Mouse (Mus musculus): ENCODE measurements around the gene Med13l. TPM values are rescaled to one million over a fixed set of nuclear protein-coding genes. Genes with fewer than 3 reads are reported as not detected.

Med13l gene
- polyA plus RNA-seq, 1 experiment from 2014 or later = 16.6 TPM

DNA sequence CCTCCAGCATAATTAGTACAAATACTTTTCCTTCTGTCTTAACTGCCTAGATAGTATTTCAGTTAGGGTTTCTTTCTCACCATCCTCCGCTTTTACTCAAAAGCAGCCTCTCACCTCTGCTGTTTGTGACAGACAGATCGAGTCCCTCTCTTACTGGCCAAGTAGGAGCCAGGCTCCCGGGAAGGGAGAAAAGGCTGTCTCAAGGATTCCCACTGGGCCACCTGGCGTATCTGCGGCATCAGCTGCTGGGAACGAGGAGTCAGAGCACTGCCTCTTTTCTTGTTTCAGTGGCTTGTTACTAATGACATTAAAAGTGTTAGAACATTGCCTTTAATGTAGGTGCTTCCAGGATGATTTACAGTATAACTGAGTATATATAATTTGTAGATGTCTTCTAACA lies 164.9 kb downstream of the Med13l start:
- no peak for DNase-seq (ENCODE audit: low spot score)

DNA sequence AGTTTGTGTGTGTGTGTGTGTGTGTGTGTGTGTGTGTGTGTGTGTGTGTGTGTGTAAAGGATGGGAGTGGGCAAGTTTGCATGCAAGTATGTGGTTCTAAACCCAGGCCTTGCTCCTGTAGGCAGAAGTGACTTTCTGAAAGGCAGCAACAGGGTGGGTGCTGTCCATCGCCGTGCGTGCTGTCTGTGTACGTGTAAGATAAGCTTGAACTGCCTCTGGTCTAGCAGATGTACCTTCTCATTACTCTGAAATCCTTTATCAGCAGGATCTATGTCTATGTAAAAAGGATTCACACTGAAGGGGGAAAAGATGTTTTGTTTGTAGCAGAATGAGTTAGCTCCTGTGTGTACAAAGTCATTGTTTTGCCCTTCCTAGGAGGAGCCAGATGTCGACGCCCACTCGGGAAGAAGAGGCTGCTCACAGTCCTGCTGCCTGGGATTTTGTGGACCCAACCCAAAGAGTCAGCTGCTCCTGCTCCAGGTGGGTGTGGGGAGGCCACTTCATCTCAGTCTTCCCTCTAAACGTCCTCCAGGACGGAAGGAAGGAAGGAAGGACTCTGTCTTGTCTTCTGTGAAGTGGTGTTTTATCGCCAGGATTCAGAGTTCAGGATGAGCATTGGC lies 165.5 kb downstream of the Med13l start:
- no peak for DNase-seq (ENCODE audit: low spot score)

GRCm38 (mm10) chr5:118727336-118727735 lies 166.9 kb downstream of the Med13l start:
- no peak for DNase-seq (ENCODE audit: low spot score)

GRCm38 (mm10) chr5:118732221-118732620 lies 171.7 kb downstream of the Med13l start:
- no peak for DNase-seq (ENCODE audit: low spot score)

DNA sequence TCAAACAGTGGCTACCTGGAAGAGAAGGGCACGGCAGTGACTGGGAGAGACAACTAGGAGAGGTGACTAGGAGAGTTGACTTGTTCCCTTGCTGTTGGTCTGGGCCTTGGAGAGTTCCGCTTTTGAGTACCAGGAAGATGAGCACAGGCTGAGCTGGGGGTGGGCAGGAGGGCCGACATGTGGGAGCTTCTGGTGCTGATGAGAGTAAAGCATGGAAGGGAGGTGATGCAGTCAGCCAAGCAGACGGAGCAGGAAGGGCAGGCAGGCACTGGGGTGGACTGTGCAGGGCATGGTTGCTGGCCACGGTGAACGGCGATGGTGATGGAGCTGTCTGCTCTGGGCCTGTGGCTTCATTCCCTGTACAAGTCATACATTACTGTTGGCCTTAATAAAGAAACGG lies 172.2 kb downstream of the Med13l start:
- DNase-seq (ENCODE audit: low spot score) = no peak

- no peak for DNase-seq (ENCODE audit: low spot score)
Measured at GRCm38 (mm10) chr5:118733566-118733965, 173.1 kb downstream of the Med13l start.

GRCm38 (mm10) chr5:118734455-118734854 lies 174.0 kb downstream of the Med13l start:
- DNase-seq (ENCODE audit: low spot score) = no peak

DNA sequence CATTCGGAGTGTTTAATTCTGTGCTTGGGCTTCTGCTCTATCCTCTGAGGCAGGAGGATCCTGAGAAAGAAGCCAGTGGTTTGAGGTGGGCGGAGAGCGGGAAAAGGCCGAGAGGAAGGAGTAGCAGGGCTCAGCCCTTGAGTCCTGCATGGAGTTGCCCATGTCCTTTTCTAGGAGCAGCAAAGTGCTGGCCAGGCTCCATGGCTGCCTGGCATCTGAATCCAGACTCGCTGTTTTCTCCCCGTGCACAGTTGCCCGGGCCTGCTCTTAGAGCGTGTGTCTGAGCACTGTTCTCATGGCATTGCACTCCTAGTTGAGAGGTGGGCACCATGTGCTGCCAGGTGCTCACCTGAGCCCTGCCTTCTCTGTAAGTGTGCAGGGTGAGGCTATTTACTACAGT lies 175.3 kb downstream of the Med13l start:
- no peak for DNase-seq (ENCODE audit: low spot score)

- DNase-seq (ENCODE audit: low spot score) = peak; percentile 68
Measured at GRCm38 (mm10) chr5:118737548-118737947, 177.1 kb downstream of the Med13l start.

- no peak for DNase-seq (ENCODE audit: low spot score)
Measured at GRCm38 (mm10) chr5:118743067-118743466, 182.6 kb downstream of the Med13l start.

DNA sequence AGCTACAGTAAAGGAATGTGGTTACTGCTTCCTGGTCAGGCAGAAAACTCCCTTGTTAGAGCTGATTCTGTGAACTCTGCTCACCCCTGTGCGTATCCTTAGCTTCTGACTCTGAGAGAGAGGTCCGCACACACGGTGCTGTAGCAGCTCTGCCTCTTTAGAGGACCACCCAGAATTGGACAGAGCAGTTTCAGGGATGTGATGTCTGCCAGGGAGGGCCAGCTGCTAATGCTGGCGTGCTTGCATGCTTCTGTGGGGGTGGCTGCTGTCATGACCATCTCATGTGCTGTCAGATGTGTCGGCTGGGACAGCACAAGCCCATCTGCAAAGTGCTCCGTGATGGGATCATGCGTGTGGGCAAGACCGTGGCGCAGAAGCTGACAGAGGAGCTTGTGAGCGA lies 186.5 kb downstream of the Med13l start:
- DNase-seq (ENCODE audit: low spot score) = no peak

DNA sequence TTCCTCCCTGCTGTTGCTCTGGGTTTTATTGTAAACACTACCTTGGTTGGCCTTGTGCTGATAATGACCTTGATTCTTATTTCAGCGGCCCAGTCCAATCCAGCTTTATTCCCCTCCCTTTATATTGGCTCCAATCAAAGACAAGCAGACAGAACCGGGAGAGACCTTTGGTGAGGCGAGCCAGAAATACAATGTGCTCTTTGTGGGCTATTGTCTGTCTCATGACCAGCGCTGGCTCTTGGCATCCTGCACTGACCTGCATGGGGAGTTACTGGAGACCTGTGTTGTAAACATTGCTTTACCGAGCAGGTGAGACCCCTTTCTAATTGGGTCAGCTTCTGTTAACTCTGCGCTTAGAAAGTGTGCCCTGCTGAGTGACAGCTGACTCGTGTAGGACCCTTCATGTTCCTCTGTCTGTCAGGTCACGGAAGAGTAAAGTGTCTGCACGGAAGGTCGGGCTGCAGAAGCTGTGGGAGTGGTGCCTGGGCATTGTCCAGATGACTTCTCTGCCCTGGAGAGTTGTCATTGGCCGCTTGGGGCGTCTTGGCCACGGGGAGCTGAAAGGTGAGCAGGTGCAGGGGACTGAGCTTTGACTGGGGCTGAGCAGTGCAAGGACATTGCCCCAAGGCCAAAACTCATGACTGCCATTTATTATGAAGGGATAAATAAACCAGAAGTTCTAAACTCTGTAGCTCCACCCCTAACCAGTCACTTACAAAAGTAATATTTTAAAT lies 191.1 kb downstream of the Med13l start:
- no peak for DNase-seq (ENCODE audit: low spot score)

DNA sequence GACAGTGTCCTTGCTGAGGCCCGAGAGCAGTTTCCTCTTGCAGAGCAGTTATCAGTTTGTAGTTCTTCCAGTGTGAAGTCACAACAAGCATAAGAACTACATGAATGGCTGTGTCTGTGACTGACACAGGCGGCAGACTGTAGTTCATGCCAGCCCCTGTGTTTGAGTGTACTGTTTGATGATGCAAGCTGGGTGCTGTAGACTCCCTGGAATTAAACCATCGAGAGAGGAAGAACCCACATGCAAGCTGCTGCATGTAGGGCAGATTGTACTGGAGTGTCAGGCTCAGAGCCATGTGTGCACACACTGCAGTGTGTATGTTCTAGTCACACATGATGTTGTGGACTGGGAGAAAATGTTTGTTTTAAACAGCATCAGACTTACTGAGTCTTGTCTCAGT lies 192.4 kb downstream of the Med13l start:
- DNase-seq (ENCODE audit: low spot score) = no peak

DNA sequence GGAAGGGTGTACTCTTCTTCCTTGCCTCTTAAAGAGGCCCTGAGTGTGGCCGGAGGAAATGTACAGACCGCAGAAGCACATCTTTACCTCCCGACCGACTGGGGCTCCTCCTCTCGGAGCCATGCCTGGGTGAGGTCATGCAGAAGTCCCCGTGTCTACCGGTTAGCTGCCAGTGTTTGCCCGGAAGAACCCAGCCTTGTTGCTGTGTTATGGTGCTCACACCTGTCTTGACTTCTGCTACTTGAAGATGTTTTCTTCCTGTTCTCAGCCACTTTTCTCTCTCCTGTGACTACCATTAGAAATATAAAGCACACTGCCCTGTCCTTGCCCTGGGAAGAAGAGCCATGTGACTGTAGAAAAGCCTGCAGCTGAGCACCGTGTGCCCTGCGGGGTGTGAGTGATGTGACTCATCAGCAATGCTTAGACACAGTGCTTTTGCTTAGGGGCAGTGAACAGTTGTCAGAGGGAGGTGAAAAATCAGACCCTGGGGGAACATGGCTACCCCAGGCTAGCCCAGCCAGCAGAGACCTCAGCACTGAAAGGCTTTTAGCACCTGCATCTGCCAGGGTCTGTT lies 193.1 kb downstream of the Med13l start:
- DNase-seq (ENCODE audit: low spot score) = no peak

DNA sequence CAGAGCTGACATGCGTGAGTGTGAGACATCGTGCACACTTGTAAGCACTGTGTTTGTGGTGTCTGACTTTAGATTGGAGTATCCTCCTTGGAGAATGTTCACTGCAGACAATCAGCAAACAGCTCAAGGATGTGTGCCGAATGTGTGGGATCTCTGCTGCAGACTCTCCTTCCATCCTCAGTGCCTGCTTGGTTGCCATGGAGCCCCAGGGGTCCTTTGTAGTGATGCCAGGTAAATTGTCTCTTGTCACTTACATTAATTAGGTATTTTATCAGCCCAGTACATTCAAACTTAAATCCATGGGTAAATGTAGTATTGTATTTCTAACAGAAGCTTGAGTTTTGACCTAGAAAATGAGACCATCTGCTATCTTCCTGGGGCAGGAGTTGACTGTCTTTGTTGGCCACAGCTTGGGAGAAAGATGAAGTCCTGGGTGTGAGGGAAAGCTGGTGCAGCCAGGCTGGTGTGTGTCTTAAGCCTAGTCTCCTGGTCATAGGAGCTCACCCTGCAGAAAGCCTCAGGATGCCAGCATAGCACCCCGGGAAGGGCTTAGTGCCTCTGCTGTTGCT lies 193.8 kb downstream of the Med13l start:
- no peak for DNase-seq (ENCODE audit: low spot score)

DNA sequence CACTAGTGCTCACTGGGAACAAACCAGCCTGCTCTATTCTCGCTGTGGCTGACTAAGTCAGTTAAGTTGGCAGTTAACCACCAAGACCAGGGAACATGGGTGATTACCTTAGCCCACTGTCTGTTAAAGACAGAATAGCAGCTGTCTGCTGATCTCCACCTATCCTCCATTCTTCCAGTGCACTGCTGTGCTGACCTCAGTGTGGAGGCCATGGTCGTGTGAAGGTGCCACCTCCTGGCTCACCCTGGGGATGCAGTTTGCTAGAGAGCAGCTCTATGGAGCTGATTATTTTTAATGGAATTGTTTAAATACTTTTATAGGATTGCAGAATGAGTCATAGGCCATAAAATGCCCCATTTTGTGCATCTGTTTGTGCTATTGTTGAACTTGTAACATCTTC lies 195.6 kb downstream of the Med13l start:
- DNase-seq (ENCODE audit: low spot score) = no peak

DNA sequence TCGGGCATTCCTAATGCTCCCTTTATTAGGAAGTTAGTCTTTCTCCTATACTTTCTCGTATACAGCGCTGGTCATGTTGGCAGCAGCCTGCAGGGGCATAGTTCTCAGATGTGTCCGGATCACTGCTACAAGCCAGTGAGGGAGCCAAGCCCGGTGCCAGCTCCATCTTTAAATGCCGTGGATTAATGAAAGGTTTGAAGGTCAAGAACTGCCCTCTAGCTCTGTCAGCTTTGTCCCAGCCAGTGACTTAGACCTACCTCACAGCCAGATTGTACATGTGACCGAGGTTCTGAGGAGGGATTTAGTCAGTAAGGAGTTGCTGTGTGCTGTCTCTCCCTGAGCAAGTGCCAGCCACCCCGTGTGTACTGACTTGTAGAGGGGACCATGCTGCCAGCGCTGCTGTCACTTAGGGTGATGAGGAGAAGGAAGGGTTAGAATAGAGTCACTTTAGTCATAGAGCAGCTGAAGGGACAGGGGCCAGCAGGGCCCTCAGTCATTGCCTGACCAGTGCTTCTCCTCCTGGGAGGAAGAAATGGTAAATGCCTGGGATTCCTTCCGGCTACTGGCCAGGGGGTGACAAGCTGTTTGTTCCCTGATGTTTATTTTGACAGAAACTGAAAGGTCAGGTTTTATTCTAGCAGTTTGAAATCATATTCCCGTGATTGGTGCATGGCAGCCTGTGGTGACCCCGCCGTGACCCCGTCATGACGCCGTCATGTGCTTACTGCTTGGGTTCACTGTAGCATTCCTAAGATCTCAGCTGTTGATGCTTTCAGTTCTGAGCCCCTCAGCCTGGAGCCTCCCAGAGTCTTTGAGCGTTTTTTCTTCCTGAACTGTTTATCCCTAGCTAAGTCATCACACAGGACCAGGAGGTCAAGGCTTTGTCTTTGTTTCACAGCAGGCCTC lies 197.2 kb downstream of the Med13l start:
- DNase-seq (ENCODE audit: low spot score) = no peak

GRCm38 (mm10) chr5:118760986-118761385 lies 200.5 kb downstream of the Med13l start:
- no peak for DNase-seq (ENCODE audit: low spot score)

- DNase-seq (ENCODE audit: low spot score) = no peak
Measured at GRCm38 (mm10) chr5:118762499-118763185, 202.2 kb downstream of the Med13l start.

- DNase-seq (ENCODE audit: low spot score) = peak; percentile 41
Measured at GRCm38 (mm10) chr5:118763353-118763752, 202.9 kb downstream of the Med13l start.

- no peak for DNase-seq (ENCODE audit: low spot score)
Measured at GRCm38 (mm10) chr5:118769143-118769542, 208.7 kb downstream of the Med13l start.

All from thymus, postnatal 0 days (tissue).